Mouse (Mus musculus) heart, postnatal 0 days (tissue): Measurements from ENCODE around the gene Clip3.

ENCODE experiments used
- CTCF ChIP-seq: IDR thresholded peaks from 2 replicates; pipeline ENCODE4 v1.5.1; 2016; ENCODE audit warnings: antibody characterized with exemption, control low read depth, low read depth
- EP300 ChIP-seq: IDR thresholded peaks from 2 replicates; pipeline ENCODE4 v1.6.1; 2016; ENCODE audit warnings: antibody characterized with exemption, low read depth

DNA sequence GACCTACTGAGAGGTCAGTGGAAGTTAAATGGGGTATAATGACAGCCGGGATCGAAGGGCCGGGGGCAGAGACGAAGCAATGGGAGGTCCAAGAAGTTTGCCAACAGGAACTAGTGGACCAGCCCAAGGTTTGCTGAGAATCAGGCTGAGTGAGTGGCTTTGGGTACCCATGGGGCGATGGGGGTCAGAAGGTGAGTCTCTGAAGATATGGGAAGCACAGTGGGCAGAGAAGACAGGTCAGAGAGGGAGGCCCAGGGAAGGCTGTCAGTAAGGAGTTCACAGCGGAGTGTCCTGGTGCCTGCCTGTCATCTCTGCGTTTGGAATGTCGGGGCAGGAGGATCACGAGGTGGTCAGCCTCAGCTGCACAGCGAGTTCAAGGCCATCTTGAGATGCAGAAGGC, 36.9 kb downstream of the Clip3 start:
- TF ChIP-seq CTCF = no peak
- TF ChIP-seq EP300 = no peak
